Mouse (Mus musculus) small intestine, adult 2 months (tissue): ENCODE data around the gene Ndel1. TPM values are rescaled to one million over a fixed set of nuclear protein-coding genes. Genes with fewer than 3 reads are reported as not detected.

Experiments
- H3K27ac ChIP-seq: fragments of 200-500 bp; 2 replicates; pipeline ENCODE4 v1.5.1; 2012; ENCODE audit warnings: low read depth, low read length, control low read depth, inconsistent platforms; ENCODE audit not compliant: insufficient read depth
- H3K27me3 ChIP-seq: fragments of 200-500 bp; 2 replicates; pipeline ENCODE4 v1.6.1; 2012; ENCODE audit warnings: mild to moderate bottlenecking, moderate library complexity, low read length, inconsistent platforms; ENCODE audit not compliant: control insufficient read depth, insufficient read depth
- H3K36me3 ChIP-seq: fragments of 200-500 bp; 2 replicates; pipeline ENCODE4 v1.6.1; 2012; ENCODE audit warnings: mild to moderate bottlenecking, low read length, control low read depth, inconsistent platforms; ENCODE audit not compliant: control insufficient read depth, insufficient read depth
- H3K4me1 ChIP-seq: fragments of 200-500 bp; 2 replicates; pipeline ENCODE4 v1.6.1; 2012; ENCODE audit warnings: low read length, inconsistent platforms, mixed read lengths; ENCODE audit not compliant: control insufficient read depth, insufficient read depth, insufficient read length
- H3K4me3 ChIP-seq: fragments of 200-500 bp; 2 replicates; pipeline ENCODE4 v1.5.1; 2012; ENCODE audit warnings: low read depth, mild to moderate bottlenecking, control low read depth, inconsistent platforms, low read length, moderate library complexity
- CTCF ChIP-seq: fragments of 200-500 bp; IDR thresholded peaks from 2 replicates; pipeline ENCODE4 v1.5.1; 2012; ENCODE audit warnings: low read depth, mild to moderate bottlenecking, control low read depth, inconsistent platforms, low read length, moderate library complexity, mixed read lengths; ENCODE audit not compliant: insufficient replicate concordance, insufficient read length; ENCODE audit errors: extremely low read depth
- POLR2A ChIP-seq: fragments of 200-500 bp; IDR thresholded peaks from 2 replicates; pipeline ENCODE4 v1.6.1; 2012; ENCODE audit warnings: low read depth, mild to moderate bottlenecking, control low read depth, inconsistent platforms, low read length, moderate library complexity
- WGBS: fragments of 180-500 bp; shearing (Covaris S2); methylation state at CpG from one replicate; pipeline ENCODE4 v1.1.7; 2018; 5-methylcytosine and 5-hydroxymethylcytosine counted together
- polyA plus RNA-seq: library from polyadenylated mRNA; depleted of rRNA; stranded (reverse); fragments of >200 nt; gene quantifications from 2 replicates; pipeline ENCODE4 v1.2.3, GENCODE M21; 2012

Gene Ndel1
- polyA plus RNA-seq, 1 experiment: 36.8 TPM

DNA sequence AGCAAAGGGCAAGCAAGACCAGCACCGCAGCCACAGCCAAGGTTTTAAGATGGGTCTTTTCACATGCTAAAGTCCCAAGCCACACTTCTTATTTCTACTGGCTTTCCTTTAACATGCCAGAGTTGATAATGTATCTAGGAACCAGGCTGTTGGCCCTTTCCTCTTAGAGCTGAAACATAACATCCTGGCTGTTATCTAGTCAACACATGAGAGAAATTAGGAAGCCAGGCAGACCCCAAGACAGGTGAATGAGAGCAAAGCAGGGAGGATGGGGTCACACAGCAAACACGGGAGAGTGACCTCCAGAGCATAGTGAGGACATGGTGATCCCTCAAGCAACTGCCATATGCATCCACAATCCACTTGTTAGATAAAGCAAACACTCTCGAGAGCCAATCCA, 44.9 kb downstream of the Ndel1 start:
- 72% methylated on average over 3 of the region's 3 CpGs for WGBS
- H3K27ac ChIP-seq: no peak overlapping the region
- no peaks in the 10 kb centered on the region for H3K27me3 ChIP-seq
- H3K4me1 ChIP-seq: no peaks in the 10 kb centered on the region
- no peak overlapping the region for H3K4me3 ChIP-seq
- no peak for TF ChIP-seq POLR2A
- peaks cover 57% of the 10 kb centered on the region for H3K36me3 ChIP-seq

DNA sequence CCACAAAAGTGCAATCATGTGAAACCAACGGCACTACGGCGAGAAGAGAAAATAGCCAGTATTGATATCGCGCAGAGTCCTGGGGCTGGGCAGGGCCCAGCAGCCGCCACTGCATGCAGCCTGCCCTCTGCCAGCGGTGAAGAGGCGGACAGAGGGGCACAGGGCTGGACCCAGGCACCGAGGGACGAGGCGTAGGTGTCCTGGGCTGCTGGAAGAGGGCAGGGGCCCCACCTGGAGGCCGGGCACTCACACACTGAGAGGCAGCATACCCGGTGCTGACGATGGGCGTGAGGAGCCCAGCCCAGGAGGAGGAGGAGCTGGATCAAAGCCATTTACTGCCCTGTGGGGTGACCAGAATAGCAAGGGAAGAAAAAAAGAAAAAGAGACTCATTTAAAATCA, 49.3 kb downstream of the Ndel1 start:
- H3K4me3 ChIP-seq: no peak overlapping the region
- H3K36me3 ChIP-seq: peaks cover 42% of the 10 kb centered on the region
- TF ChIP-seq POLR2A (no peak), CTCF (no peak)
- 78% methylated on average over 15 of the region's 15 CpGs for WGBS
- H3K4me1 ChIP-seq: no peaks in the 10 kb centered on the region
- H3K27me3 ChIP-seq: no peaks in the 10 kb centered on the region
- no peak overlapping the region for H3K27ac ChIP-seq

DNA sequence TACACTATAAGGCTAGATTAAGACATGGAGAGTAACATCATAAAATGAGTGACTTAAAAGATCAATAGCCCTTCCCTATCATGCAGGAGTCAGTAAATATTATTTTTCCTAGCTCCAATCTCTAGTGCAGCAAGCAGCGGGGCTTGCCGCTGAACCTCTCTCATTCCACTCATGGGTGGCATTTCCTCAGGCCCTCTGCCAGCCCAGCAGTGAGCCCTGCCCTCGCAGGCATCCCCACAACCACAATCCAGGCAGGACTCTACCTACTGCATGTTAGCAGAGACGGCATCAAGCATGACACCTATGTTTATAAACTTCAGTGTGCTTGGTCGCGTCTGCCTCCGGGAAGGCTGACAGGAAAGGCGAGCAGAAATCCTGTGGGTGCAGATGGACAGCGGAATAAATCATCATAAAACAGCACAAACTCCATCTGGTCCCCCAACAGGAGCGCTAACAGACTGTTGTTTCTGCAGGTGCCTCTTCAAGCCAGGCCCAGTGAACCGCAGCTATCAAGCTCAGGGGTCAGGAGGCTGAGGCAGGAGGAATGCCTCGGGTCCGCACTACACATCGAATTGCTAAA, 52.3 kb downstream of the Ndel1 start:
- TF ChIP-seq CTCF: no peak
- TF ChIP-seq POLR2A: no peak
- 77% methylated on average over 14 of the region's 14 CpGs for WGBS
- no peaks in the 10 kb centered on the region for H3K27me3 ChIP-seq

DNA sequence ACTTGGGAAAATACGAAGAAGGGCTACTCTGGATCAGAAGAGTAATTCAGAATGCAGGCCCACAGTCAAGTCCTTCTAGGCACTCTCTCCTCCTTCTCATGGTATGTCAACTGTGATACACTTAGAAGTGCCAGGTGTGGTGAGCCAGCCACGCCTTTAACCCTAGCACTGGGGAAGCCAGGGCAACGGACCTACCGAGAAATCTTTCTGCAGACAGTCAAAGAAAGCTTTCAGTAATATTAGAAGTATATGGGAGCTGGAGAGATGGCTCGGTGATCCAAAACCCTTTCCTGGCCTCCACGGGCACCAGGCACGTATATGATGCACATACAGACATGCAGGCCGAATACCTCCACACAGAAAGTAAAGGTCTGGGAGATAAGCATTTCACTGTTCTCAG, 53.2 kb downstream of the Ndel1 start:
- no peak for TF ChIP-seq CTCF
- no peak for TF ChIP-seq POLR2A
- no peaks in the 10 kb centered on the region for H3K4me1 ChIP-seq
- H3K27ac ChIP-seq: no peak overlapping the region
- H3K36me3 ChIP-seq: peaks cover 30% of the 10 kb centered on the region
- no peak overlapping the region for H3K4me3 ChIP-seq
- no peaks in the 10 kb centered on the region for H3K27me3 ChIP-seq
- WGBS: 71% methylated on average over 8 of the region's 8 CpGs

More for the DNA sequence above, 52.3 kb downstream of the Ndel1 start:
- H3K4me1 ChIP-seq: no peaks in the 10 kb centered on the region
- no peak overlapping the region for H3K4me3 ChIP-seq
- no peak overlapping the region for H3K27ac ChIP-seq
- H3K36me3 ChIP-seq: peaks cover 29% of the 10 kb centered on the region

DNA sequence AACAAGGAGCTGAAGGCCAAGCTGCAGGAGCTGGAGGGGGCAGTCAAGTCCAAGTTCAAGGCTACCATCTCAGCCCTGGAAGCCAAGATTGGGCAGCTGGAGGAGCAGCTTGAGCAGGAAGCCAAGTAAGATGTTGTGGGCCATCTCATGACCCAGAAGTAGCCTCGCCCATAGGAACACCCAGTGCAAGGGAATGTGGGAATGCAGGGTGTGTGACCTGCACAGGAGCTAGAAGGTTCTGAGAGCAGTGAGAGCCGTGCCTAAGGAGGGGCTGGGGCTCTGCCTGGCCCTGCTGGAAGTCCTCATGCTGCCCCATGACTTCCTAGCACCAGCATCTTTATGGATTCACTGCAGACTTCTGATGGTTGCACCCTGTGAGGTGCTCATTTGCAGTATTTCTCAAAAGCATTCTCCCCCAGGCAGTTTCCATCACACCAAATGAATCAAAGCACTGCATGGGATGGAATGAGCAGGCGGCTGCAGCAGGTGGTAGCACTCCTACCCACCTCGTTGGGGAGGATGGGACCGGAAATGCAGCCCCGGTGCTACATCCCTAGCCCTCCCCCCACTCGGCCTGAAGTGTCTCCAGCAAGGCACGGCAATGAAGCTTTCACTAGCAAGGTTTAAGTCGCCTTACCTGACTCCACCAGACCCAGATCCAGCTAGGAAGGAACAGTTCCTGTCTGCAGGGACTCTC, 59.6 kb downstream of the Ndel1 start:
- H3K27me3 ChIP-seq: no peaks in the 10 kb centered on the region
- H3K36me3 ChIP-seq: peaks cover 17% of the 10 kb centered on the region
- H3K4me1 ChIP-seq: no peaks in the 10 kb centered on the region
- TF ChIP-seq CTCF (no peak), POLR2A (no peak)
- no peak overlapping the region for H3K4me3 ChIP-seq
- WGBS: 83% methylated on average over 9 of the region's 9 CpGs
- no peak overlapping the region for H3K27ac ChIP-seq

DNA sequence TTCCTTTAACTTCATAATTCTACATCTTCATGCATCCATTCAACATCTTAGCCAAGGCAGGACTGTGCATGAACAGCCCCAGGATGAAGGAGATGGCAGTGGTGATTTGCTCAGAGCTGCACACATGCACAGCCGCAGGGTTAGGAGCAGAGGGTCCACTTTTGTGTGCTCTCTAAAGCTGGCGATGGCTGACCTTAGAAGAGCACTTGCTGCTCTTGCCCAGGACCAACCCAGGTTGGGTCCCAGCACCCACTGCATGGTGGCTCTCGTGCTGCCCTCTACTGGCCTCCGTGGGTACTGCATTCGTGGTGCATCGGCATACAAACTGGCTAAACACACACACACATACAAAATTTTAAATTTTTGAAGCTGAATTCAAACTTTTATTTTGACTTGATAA, 63.9 kb downstream of the Ndel1 start:
- peaks cover 6% of the 10 kb centered on the region; the same call in 1 of the 2 replicates for H3K36me3 ChIP-seq
- H3K27ac ChIP-seq: no peak overlapping the region
- no peaks in the 10 kb centered on the region for H3K27me3 ChIP-seq
- WGBS: 38% methylated on average over 6 of the region's 6 CpGs
- no peak for TF ChIP-seq POLR2A
- TF ChIP-seq CTCF: peak; percentile 95; the same call in 1 of the 2 replicates
- H3K4me1 ChIP-seq: no peaks in the 10 kb centered on the region
- no peak overlapping the region for H3K4me3 ChIP-seq

DNA sequence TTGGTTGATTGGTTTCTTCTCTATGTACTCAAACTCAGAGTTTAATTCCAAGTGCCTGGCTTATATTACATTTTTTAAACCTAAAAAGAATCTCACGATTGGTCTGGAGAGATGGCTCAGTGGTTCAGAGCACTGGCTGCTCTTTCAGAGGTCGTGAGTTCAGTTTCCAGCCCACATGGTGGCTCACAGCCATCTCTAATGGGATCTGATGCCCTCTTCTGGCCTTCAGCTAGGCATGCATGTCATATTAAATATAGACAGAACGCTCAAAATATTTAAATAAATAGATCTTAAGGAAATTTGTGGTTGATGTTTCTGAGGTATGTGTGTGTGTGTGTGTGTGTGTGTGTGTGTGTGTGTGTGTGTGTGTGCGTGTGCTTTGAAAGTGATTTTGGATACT, 66.5 kb downstream of the Ndel1 start:
- Histone ChIP-seq H3K4me1 (no peaks in the 10 kb centered on the region), H3K27me3 (no peaks in the 10 kb centered on the region), H3K4me3 (no peak overlapping the region), H3K36me3 (0 out of 2 replicates have a peak, but pooled peaks cover 1% of the 10 kb centered on the region), H3K27ac (no peak overlapping the region)
- TF ChIP-seq POLR2A: no peak
- TF ChIP-seq CTCF: no peak
- 50% methylated on average over 4 of the region's 4 CpGs for WGBS
